Mouse (Mus musculus) heart, embryonic 14.5 days (tissue): ENCODE measurements around the gene Mapk9. TPM values are rescaled to one million over a fixed set of nuclear protein-coding genes. Genes with fewer than 3 reads are reported as not detected.

Source experiments
- ATAC-seq: fragments of 200-750 bp; cut with Nextera tagmentation; 2 replicates; pipeline ENCODE4 v1.8.0; 2017; ENCODE audit warnings: low read depth, moderate TSS enrichment; ENCODE audit not compliant: insufficient number of reproducible peaks, insufficient read depth, low FRiP score
- H3K27ac ChIP-seq, 2 experiments: fragments of 200-500 bp in 1 of 2; fragments of 300-500 bp in 1 of 2; sonication (generic) in 1 of 2; replicated peaks in 1 of 2; 2 replicates each; pipeline ENCODE4 v1.5.1; 2012 to 2014; ENCODE audit warnings: low read depth in 2 of 2, low read length in 2 of 2, control low read depth in 1 of 2, mild to moderate bottlenecking in 1 of 2, mixed read lengths in 1 of 2; ENCODE audit not compliant: control insufficient read depth in 1 of 2, insufficient read depth in 1 of 2
- H3K27me3 ChIP-seq: fragments of 300-500 bp; sonication (generic); 2 replicates; pipeline ENCODE4 v1.6.1; 2014; ENCODE audit warnings: mild to moderate bottlenecking, low read length, control low read depth; ENCODE audit not compliant: control insufficient read depth, insufficient read depth
- H3K36me3 ChIP-seq: fragments of 300-500 bp; sonication (generic); 2 replicates; pipeline ENCODE4 v1.6.1; 2014; ENCODE audit warnings: mild to moderate bottlenecking, control low read depth, low read length, mixed read lengths; ENCODE audit not compliant: control insufficient read depth, insufficient read depth
- H3K4me1 ChIP-seq, 2 experiments: fragments of 200-500 bp in 1 of 2; fragments of 300-500 bp in 1 of 2; sonication (generic) in 1 of 2; 2 replicates each; pipeline ENCODE4 v1.6.1; 2012 to 2014; ENCODE audit warnings: low read length in 2 of 2, control low read depth in 1 of 2, mixed read lengths in 1 of 2; ENCODE audit not compliant: control insufficient read depth in 2 of 2, insufficient read depth in 2 of 2
- H3K4me2 ChIP-seq: fragments of 300-500 bp; sonication (generic); 2 replicates; pipeline ENCODE4 v1.6.1; 2014; ENCODE audit warnings: mild to moderate bottlenecking, low read length
- H3K4me3 ChIP-seq, 2 experiments: fragments of 200-500 bp in 1 of 2; fragments of 300-500 bp in 1 of 2; sonication (generic) in 1 of 2; 2 replicates each; pipeline ENCODE4 v1.5.1; 2012 to 2014; ENCODE audit warnings: low read length in 2 of 2, mild to moderate bottlenecking in 2 of 2, control low read depth in 1 of 2, low read depth in 1 of 2, moderate library complexity in 1 of 2; ENCODE audit not compliant: control insufficient read depth in 1 of 2, insufficient read depth in 1 of 2
- H3K9ac ChIP-seq: fragments of 300-500 bp; sonication (generic); 2 replicates; pipeline ENCODE4 v1.6.1; 2014; ENCODE audit warnings: mild to moderate bottlenecking, low read length
- H3K9me3 ChIP-seq: fragments of 300-500 bp; sonication (generic); 2 replicates; pipeline ENCODE4 v1.6.1; 2016; ENCODE audit warnings: low read length, control low read depth; ENCODE audit not compliant: control insufficient read depth
- WGBS: fragments of 180-500 bp; shearing (Covaris S2); extraction: QIAGEN DNeasy Blood & Tissue Kit; methylation state at CpG from one replicate; pipeline ENCODE4 v1.1.7; 2014; 5-methylcytosine and 5-hydroxymethylcytosine counted together
- polyA plus RNA-seq: library from polyadenylated mRNA; unstranded; fragments of >200 nt; fragmentation: Nextera tagmentation; extraction: Ambion mirVana; gene quantifications from 2 replicates; pipeline ENCODE4 v1.2.1, GENCODE M21; 2014

Gene Mapk9
- polyA plus RNA-seq, 1 experiment from 2014 or later, result 39.2 TPM

GRCm38 (mm10) chr11:49867320-49867719 lies 20.8 kb downstream of the Mapk9 start:
- ATAC-seq, result no peak
- H3K27me3 ChIP-seq, result no peaks in the 10 kb centered on the region
- H3K4me3 ChIP-seq, result no peak overlapping the region
- no peak overlapping the region for H3K4me2 ChIP-seq
- H3K9me3 ChIP-seq, result no peaks in the 10 kb centered on the region
- WGBS, result 76% methylated on average over 5 of the region's 5 CpGs
- H3K36me3 ChIP-seq, result peaks cover 62% of the 10 kb centered on the region
- no peak overlapping the region for H3K27ac ChIP-seq
- no peaks in the 10 kb centered on the region for H3K4me1 ChIP-seq
- no peak overlapping the region for H3K9ac ChIP-seq

- Histone ChIP-seq H3K27me3 (no peaks in the 10 kb centered on the region), H3K4me2 (no peak overlapping the region), H3K9ac (no peak overlapping the region), H3K27ac (no peak overlapping the region), H3K9me3 (no peaks in the 10 kb centered on the region), H3K4me3 (no peak overlapping the region), H3K36me3 (peaks cover 69% of the 10 kb centered on the region), H3K4me1 (no peaks in the 10 kb centered on the region)
- ATAC-seq, result no peak
These were observed 23.2 kb downstream of the Mapk9 start for GRCm38 (mm10) chr11:49869762-49870161.

DNA sequence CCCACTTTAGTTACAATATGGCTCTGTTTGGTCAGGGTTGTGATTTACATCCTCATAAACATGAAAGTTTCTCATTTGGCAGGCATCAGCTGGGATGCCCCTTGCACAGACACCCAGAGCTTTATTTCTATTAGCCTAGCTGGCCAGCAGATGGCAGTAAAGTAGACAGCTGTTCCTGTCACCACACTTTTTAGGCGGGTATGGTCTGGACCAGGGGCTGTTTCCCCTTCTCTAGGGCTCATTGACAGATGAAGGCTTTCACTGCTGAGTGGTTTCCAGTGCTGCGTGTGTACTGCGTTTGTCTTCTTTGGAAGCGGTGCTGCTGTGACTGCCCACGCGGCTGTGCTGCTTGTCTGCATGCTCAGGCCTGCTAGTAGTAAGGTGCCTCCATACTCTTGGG lies 25.4 kb downstream of the Mapk9 start:
- Histone ChIP-seq H3K4me2 (no peak overlapping the region), H3K9ac (no peak overlapping the region), H3K36me3 (peaks cover 71% of the 10 kb centered on the region), H3K27me3 (no peaks in the 10 kb centered on the region), H3K27ac (no peak overlapping the region), H3K9me3 (no peaks in the 10 kb centered on the region), H3K4me1 (peaks cover 8% of the 10 kb centered on the region in 2 experiments), H3K4me3 (no peak overlapping the region)
- no peak for ATAC-seq
- 40% methylated on average over 6 of the region's 6 CpGs for WGBS

DNA sequence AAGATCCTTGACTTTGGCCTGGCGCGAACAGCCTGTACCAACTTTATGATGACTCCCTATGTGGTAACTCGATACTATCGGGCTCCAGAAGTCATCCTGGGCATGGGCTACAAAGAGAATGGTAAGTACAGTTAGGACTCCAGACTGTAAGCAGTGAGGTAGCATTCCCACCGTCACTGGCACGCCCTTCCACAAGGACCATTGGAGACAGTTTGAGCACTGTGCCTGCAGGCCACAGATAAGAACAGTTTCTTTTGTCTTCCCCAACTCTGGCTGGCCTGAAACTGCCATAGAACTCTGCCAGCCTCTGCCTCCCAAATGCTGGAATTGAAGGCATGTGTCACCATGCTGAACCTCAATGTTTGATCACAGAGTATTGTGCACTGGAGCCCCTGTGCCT lies 26.2 kb downstream of the Mapk9 start:
- no peak overlapping the region for H3K9ac ChIP-seq
- H3K27ac ChIP-seq, result no peak overlapping the region
- ATAC-seq, result no peak

DNA sequence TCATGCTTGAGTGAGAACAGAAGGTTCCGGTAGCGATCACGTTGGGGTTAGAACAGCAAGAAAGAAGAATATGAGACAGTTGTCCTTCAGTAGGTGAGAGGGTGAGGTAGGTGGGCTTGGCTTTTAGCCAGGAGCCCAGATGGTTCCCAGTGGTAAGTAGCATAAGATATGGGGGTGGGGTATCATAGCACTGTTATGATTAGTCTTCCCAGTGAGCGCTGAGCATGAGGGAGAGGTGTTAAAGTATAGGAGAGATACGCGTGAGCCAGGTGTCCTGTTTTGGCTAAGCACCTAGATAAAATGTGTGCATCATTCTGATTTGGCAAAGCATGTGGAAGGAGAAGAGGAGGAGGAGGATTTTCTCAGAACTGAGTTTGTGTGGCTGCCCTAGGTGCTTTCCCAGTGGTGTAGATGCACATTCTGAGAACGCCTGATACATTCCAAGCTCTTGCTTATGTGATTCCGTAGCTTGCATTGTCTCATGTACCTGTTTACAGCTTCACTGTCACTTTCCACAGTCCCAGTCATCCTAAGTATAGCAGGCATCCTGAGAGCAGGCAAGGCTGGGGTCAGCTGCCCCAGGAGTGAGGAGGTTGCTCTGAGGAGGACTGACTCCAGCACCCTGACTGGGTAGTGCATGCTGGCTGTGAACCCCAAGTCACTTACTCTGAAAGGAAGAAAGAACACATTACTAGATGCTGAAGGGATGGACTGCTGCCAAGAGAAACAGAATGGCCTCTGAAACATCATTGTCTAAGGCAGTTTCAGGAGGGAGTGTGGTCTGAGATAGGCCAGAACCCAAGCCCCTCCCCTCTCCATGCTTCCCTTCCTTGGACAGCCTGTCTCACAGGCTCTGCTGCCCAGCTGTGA lies 30.6 kb downstream of the Mapk9 start:
- H3K4me3 ChIP-seq, result no peak overlapping the region
- no peak overlapping the region for H3K9ac ChIP-seq
- H3K36me3 ChIP-seq, result peaks cover 56% of the 10 kb centered on the region
- ATAC-seq, result peak; percentile 85
- WGBS, result 49% methylated on average over 8 of the region's 8 CpGs
- no peaks in the 10 kb centered on the region for H3K9me3 ChIP-seq
- peaks cover 18 to 24% of the 10 kb centered on the region in 2 experiments for H3K4me1 ChIP-seq
- peak overlapping the region; percentile 49 to 70 for H3K27ac ChIP-seq
- H3K4me2 ChIP-seq, result no peak overlapping the region
- no peaks in the 10 kb centered on the region for H3K27me3 ChIP-seq

More for the DNA sequence above, 26.2 kb downstream of the Mapk9 start:
- peaks cover 65% of the 10 kb centered on the region for H3K36me3 ChIP-seq
- 82% methylated on average over 6 of the region's 6 CpGs for WGBS
- H3K4me3 ChIP-seq, result no peak overlapping the region
- H3K9me3 ChIP-seq, result no peaks in the 10 kb centered on the region
- H3K4me2 ChIP-seq, result no peak overlapping the region
- peaks cover 15 to 16% of the 10 kb centered on the region in 2 experiments for H3K4me1 ChIP-seq
- no peaks in the 10 kb centered on the region for H3K27me3 ChIP-seq

GRCm38 (mm10) chr11:49879950-49880642 lies 33.5 kb downstream of the Mapk9 start:
- peaks cover 18 to 24% of the 10 kb centered on the region in 2 experiments for H3K4me1 ChIP-seq

DNA sequence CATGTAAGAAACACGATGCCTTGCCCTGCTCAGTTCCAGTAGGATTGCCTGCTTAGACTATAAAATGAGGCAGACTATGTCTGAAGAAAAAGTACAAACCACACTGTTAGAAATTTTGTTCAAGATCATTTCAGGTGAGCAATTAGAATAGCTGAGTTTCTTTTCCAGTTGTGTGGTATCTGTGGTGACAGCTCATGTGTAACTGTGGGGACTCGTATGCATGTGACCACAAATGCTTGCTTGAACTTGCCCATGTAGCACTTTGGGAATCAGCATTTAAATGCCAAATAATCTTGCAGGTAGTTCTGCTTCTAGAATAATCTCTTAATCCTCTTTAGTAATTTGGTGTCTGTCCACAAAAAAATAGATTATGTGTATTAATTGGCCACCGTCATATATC lies 36.8 kb downstream of the Mapk9 start:
- peaks cover 67% of the 10 kb centered on the region for H3K36me3 ChIP-seq

More at GRCm38 (mm10) chr11:49879950-49880642, 33.5 kb downstream of the Mapk9 start:
- Histone ChIP-seq H3K27ac (no peak overlapping the region), H3K9ac (no peak overlapping the region), H3K36me3 (peaks cover 55% of the 10 kb centered on the region), H3K4me2 (no peak overlapping the region), H3K27me3 (no peaks in the 10 kb centered on the region), H3K4me3 (no peak overlapping the region), H3K9me3 (no peaks in the 10 kb centered on the region)
- WGBS, result 82% methylated on average over 3 of the region's 3 CpGs
- ATAC-seq, result no peak

More for the DNA sequence above, 36.8 kb downstream of the Mapk9 start:
- H3K27me3 ChIP-seq, result no peaks in the 10 kb centered on the region
- no peak overlapping the region for H3K27ac ChIP-seq
- no peak overlapping the region for H3K9ac ChIP-seq
- 95% methylated on average over 3 of the region's 3 CpGs for WGBS
- no peak overlapping the region for H3K4me2 ChIP-seq
- H3K4me1 ChIP-seq, result peaks cover 2 to 3% of the 10 kb centered on the region in 2 experiments
- H3K4me3 ChIP-seq, result no peak overlapping the region
- no peaks in the 10 kb centered on the region for H3K9me3 ChIP-seq
- ATAC-seq, result no peak
